Mouse (Mus musculus): ENCODE data around the gene Gm17387. TPM values are rescaled to one million over a fixed set of nuclear protein-coding genes. Genes with fewer than 3 reads are reported as not detected.

Gm17387 gene
- total and polyA plus RNA-seq, 2 experiments from 2014 or later, result not detected

GRCm38 (mm10) chr7:140991117-140991689 lies 37.7 kb upstream of the Gm17387 start:
- Histone ChIP-seq H3K36me3 (ENCODE audit: insufficient read depth) (no peaks in the 10 kb centered on the region), H3K27ac (ENCODE audit: low read depth, low read length) (no peak overlapping the region), H3K27me3 (ENCODE audit: insufficient read depth, low read length) (no peaks in the 10 kb centered on the region), H3K9me3 (ENCODE audit: low read length) (no peaks in the 10 kb centered on the region), H3K9ac (no peak overlapping the region), H3K4me2 (ENCODE audit: low read depth) (no peak overlapping the region), H3K4me1 (ENCODE audit: insufficient read depth) (no peaks in the 10 kb centered on the region), H3K4me3 (ENCODE audit: low read depth, low read length) (no peak overlapping the region)
- DNase-seq, result no peak
- no peak for TF ChIP-seq CTCF (IDR thresholded peaks at IDR 0.05; ENCODE audit: low read depth)
- no peak for ATAC-seq
- WGBS, result 93% methylated on average over 14 of the region's 14 CpGs

GRCm38 (mm10) chr7:140997817-140998216 lies 31.1 kb upstream of the Gm17387 start:
- WGBS, result 58% methylated on average over 1 of the region's 1 CpGs
- Histone ChIP-seq H3K27me3 (ENCODE audit: insufficient read depth, low read length) (no peaks in the 10 kb centered on the region), H3K36me3 (ENCODE audit: insufficient read depth) (no peaks in the 10 kb centered on the region), H3K9me3 (ENCODE audit: low read length) (no peaks in the 10 kb centered on the region), H3K9ac (no peak overlapping the region), H3K4me3 (ENCODE audit: low read depth, low read length) (no peak overlapping the region), H3K4me1 (ENCODE audit: insufficient read depth) (no peaks in the 10 kb centered on the region), H3K27ac (ENCODE audit: low read depth, low read length) (no peak overlapping the region), H3K4me2 (ENCODE audit: low read depth) (no peak overlapping the region)
- DNase-seq, result no peak
- TF ChIP-seq CTCF (IDR thresholded peaks at IDR 0.05; ENCODE audit: low read depth), result no peak
- ATAC-seq, result no peak

DNA sequence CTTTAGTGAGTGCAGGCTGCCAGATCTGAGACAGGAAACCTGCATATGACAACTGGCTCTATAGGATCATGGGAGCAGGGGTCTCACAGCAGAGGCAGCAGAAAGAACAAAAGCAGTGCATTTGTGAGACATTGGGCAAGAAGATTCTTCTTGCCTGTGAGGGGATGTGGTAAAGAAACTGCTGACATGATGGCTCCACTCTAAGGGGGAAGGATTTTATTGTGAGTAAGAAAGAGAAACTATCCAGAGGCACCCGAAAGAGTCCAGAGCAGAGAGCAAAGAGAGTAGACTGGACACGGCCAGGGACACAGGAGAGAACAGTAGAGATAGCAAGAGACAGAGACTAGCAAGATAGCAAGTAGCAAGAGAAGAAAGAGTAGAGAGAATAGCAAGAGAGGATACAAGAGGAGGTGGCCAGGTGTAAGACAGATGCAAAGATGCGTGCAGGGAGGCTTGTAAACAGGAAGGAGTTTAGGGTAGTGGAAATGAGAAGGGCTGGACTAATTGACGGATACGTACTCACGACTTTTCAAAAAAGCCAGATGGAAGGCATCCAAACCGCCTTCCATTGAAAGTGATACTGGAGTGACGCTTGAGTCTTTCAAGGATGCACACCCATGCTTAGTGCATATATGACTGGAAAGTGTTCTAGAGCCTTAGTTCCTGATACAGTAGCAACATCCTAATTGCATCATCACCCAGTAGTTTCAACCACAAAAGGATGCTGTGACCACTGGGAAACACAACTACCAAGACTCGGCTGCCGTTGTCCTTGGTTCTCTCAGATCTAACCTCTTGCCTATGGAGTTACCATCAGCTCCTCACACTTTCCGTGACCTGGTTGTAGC lies 29.9 kb upstream of the Gm17387 start:
- ATAC-seq (no peak), DNase-seq (no peak)
- Histone ChIP-seq H3K9me3 (ENCODE audit: low read length) (no peaks in the 10 kb centered on the region), H3K4me3 (ENCODE audit: low read depth, low read length) (no peak overlapping the region), H3K4me2 (ENCODE audit: low read depth) (no peak overlapping the region), H3K36me3 (ENCODE audit: insufficient read depth) (no peaks in the 10 kb centered on the region), H3K27me3 (ENCODE audit: insufficient read depth, low read length) (no peaks in the 10 kb centered on the region), H3K4me1 (ENCODE audit: insufficient read depth) (no peaks in the 10 kb centered on the region), H3K9ac (no peak overlapping the region), H3K27ac (ENCODE audit: low read depth, low read length) (no peak overlapping the region)
- no peak for TF ChIP-seq CTCF (IDR thresholded peaks at IDR 0.05; ENCODE audit: low read depth)
- 89% methylated on average over 11 of the region's 11 CpGs for WGBS

DNA sequence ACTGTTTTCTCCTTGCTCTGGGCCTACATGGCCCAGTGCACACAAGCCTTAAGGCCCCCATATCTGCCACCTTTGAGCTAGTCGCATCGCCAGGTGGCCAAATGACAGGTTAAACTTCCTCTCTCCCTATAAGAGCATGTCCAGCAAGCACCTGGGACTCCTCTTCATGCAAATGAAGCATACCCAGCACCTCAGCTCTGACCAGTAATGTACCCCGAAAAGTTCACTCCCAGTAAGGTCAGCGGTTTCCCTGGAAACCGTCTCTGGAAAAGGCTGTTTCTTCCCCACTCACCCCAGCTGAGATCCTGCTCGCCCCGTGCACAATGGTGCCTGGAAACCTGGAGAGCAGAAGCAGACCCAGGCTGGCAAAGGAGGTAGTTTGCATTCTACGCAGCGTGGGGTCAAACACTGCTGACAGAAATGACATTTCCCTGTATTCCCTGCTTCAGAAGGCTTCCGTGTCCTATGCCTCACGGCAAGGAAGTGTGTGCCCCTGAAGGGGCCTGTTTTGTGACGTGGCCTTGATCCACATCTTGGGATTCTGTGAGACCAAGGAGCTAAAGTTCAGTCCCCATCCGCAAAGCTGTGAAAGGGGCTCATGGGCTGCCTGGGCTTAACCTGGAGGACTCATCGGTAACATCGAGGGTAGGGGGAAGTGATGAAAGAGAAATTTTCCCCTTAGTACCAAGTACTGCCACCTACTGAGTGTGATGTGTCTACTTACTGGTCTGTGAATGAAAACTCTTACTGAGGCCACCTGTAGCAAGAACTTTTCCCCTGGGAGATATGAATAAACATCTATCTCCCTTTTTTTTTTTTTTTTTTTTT lies 27.8 kb upstream of the Gm17387 start:
- DNase-seq, result no peak
- H3K9ac ChIP-seq, result no peak overlapping the region

DNA sequence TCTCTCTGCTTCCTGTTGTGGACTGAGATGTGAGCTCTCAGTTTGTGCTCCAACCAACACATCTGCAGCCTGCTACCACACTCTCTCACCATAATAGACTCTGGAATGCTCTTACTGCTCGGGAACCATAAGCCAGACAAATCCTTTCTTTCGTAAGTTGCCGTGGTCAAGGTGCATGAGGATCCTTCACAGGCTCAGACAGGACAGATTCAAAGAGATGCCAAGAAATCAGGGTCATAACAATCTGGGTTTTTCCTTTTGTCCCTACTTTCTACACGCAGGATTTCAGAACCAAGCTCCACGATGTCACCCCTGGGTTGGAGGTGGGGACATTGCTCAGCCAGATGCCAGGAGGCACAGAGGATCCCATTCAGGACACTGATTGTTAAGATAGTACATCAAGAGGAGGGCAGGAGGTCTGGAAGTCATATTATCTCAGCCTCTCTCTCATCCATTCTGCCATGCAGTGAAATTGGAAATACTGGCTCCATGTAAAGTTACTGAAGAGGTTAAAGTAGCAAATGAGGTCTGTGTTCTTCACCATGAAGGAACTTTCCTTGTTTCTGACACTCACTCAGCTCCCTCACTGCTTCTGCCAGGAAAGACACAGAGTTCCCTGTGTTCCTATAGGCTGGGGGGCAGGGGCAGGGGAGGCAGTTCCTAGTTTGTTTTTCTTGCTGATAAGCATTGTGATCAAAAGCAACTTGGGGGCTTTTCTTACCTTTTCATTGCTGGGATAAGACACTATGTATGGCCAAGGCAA lies 25.5 kb upstream of the Gm17387 start:
- H3K27ac ChIP-seq (ENCODE audit: low read depth, low read length), result no peak overlapping the region
- H3K36me3 ChIP-seq (ENCODE audit: insufficient read depth), result no peaks in the 10 kb centered on the region
- H3K9me3 ChIP-seq (ENCODE audit: low read length), result no peaks in the 10 kb centered on the region
- DNase-seq, result no peak
- no peak for TF ChIP-seq CTCF (IDR thresholded peaks at IDR 0.05; ENCODE audit: low read depth)
- no peak for ATAC-seq
- H3K4me3 ChIP-seq (ENCODE audit: low read depth, low read length), result no peak overlapping the region
- H3K27me3 ChIP-seq (ENCODE audit: insufficient read depth, low read length), result no peaks in the 10 kb centered on the region
- no peak overlapping the region for H3K9ac ChIP-seq
- WGBS, result 82% methylated on average over 5 of the region's 5 CpGs
- no peaks in the 10 kb centered on the region for H3K4me1 ChIP-seq (ENCODE audit: insufficient read depth)
- no peak overlapping the region for H3K4me2 ChIP-seq (ENCODE audit: low read depth)

More for the DNA sequence above, 27.8 kb upstream of the Gm17387 start:
- H3K27me3 ChIP-seq (ENCODE audit: insufficient read depth, low read length), result no peaks in the 10 kb centered on the region
- no peak for TF ChIP-seq CTCF (IDR thresholded peaks at IDR 0.05; ENCODE audit: low read depth)
- WGBS, result 76% methylated on average over 15 of the region's 15 CpGs
- H3K9me3 ChIP-seq (ENCODE audit: low read length), result no peaks in the 10 kb centered on the region
- no peak overlapping the region for H3K4me3 ChIP-seq (ENCODE audit: low read depth, low read length)
- no peak overlapping the region for H3K27ac ChIP-seq (ENCODE audit: low read depth, low read length)
- H3K4me2 ChIP-seq (ENCODE audit: low read depth), result no peak overlapping the region
- ATAC-seq, result no peak
- H3K4me1 ChIP-seq (ENCODE audit: insufficient read depth), result no peaks in the 10 kb centered on the region
- no peaks in the 10 kb centered on the region for H3K36me3 ChIP-seq (ENCODE audit: insufficient read depth)

- Histone ChIP-seq H3K4me3 (ENCODE audit: low read depth, low read length) (no peak overlapping the region), H3K9ac (no peak overlapping the region), H3K4me2 (ENCODE audit: low read depth) (no peak overlapping the region), H3K27me3 (ENCODE audit: insufficient read depth, low read length) (no peaks in the 10 kb centered on the region), H3K4me1 (ENCODE audit: insufficient read depth) (no peaks in the 10 kb centered on the region), H3K36me3 (ENCODE audit: insufficient read depth) (no peaks in the 10 kb centered on the region), H3K27ac (ENCODE audit: low read depth, low read length) (no peak overlapping the region), H3K9me3 (ENCODE audit: low read length) (no peaks in the 10 kb centered on the region)
- no peak for TF ChIP-seq CTCF (IDR thresholded peaks at IDR 0.05; ENCODE audit: low read depth)
- WGBS, result 90% methylated on average over 6 of the region's 6 CpGs
- ATAC-seq, result no peak
- DNase-seq, result no peak
Observed at GRCm38 (mm10) chr7:141006446-141006845, 22.5 kb upstream of the Gm17387 start.
